Mouse (Mus musculus): Measurements from ENCODE around the gene Prkag3. TPM values are rescaled to one million over a fixed set of nuclear protein-coding genes. Genes with fewer than 3 reads are reported as not detected.
A peak's percentile ranks its signal among the peaks of the same experiment; 100 is the strongest.

Prkag3 gene
- under 1 TPM; 0.12 to 0.51 TPM for total RNA-seq (2021)
- long read RNA-seq, experiment 1 = 0 reads
- long read RNA-seq, experiment 2 = 0 reads

GRCm38 (mm10) chr1:74748643-74749271 is at the start of gene Prkag3:
Gene Prkag3, minus strand, starts transcription at chr1:74749221.
- DNase-seq (ENCODE audit: low spot score in 2 of 2) = peak; percentile 40 to 46

GRCm38 (mm10) chr1:74797459-74797858 is 48.4 kb upstream of the Prkag3 start:
- no peak for DNase-seq (ENCODE audit: low spot score in 2 of 2)

GRCm38 (mm10) chr1:74795145-74795529 is 46.1 kb upstream of the Prkag3 start:
- DNase-seq (ENCODE audit: low spot score in 2 of 2) = no peak

GRCm38 (mm10) chr1:74794487-74795144 is 45.6 kb upstream of the Prkag3 start:
- DNase-seq (ENCODE audit: low spot score in 2 of 2) = no peak

DNA sequence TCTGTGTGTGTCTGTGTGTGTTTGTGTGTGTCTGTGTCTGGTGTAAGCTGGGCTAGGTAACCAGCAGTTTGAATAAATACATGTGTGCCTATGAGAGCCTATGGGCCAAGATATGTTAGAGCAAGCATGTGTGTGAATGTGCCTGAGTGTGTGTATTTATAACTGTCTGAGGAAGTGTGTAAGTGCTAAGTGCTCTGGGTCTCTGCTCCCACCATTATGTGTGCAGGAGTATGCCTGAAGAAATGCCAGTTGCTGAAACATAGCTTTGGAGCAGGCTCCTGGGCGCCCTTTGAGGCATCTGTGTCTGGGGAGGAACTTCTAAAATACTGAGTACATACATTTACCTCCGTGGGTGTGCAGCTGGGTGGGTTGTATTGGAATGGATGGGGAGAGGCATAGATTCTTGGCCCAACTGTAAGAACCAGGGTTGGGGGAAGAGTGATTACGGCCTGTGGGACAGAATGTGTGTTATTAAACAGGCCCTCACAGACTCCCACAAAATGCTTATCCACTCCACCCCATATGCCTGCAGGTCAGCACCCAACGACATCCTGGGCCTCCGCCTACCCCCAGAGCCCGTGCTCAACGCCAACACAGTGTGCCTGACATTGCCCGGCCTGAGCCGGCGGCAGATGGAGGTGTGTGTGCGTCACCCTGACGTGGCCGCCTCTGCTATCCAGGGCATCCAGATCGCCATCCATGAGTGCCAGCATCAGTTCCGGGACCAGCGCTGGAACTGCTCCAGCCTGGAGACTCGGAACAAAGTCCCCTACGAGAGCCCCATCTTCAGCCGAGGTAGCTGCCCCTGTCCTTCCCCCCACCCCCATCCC is 44.0 kb upstream of the Prkag3 start:
- DNase-seq (ENCODE audit: low spot score in 2 of 2) = peak; percentile 55 to 69

GRCm38 (mm10) chr1:74791249-74791648 is 42.2 kb upstream of the Prkag3 start, which contains the start of gene Wnt10a:
Gene Wnt10a, plus strand, starts transcription at chr1:74791516.
- DNase-seq (ENCODE audit: low spot score in 2 of 2) = no peak

GRCm38 (mm10) chr1:74790095-74790494 is 41.1 kb upstream of the Prkag3 start:
- no peak for DNase-seq (ENCODE audit: low spot score in 2 of 2)

DNA sequence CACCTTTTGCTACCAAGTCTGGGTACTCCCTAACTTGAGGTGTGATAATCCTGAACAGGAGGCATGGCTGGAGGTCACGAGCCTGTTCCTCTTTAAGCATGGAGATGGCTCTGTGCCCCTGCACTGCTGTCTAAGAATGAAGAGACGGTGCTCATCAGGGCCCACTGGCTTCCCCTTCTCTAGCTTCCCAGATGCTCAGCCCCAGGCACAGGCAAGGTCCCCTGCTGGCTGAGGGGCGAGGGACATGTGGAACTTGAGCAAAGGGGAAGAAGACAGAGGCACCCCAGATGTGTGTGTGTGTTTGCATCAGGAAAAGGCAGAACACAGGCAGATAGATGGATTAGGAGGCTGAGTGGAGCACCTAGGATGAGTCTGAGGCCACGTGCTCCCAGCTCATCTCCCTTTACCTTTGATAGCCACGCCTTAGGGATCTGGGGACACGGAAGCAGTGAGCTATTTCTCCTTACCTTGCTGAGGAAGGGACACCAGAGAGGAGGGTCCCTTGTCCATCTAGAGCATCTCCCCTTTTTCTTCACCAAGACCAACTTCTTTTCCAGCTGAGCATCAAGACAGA is 39.7 kb upstream of the Prkag3 start:
- DNase-seq (ENCODE audit: low spot score in 2 of 2) = no peak

GRCm38 (mm10) chr1:74787846-74788245 is 38.8 kb upstream of the Prkag3 start:
- DNase-seq (ENCODE audit: low spot score in 2 of 2) = peak; percentile 84 to 89

DNA sequence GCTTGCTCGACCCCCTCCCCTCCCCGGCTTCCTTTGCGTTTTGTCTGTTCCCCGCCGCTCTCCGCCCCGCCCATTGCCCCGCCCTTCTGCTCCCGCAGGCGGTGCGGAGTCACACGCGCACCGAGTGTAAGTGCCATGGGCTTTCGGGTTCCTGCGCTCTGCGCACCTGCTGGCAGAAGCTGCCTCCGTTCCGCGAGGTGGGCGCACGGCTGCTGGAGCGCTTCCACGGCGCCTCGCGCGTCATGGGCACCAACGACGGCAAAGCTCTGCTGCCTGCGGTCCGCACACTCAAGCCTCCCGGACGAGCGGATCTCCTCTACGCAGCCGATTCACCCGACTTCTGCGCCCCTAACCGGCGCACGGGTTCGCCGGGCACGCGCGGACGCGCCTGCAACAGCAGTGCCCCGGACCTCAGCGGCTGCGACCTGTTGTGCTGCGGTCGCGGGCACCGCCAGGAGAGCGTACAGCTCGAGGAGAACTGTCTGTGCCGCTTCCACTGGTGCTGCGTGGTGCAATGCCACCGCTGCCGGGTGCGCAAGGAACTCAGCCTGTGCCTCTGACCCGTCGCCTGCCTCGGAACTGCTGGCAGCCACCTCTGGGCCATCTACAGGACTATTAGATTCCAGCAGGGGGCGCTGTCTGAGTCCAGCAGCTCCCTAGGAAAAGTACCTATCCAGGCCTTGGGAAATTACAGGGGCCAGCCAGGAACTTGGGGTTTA is 35.2 kb upstream of the Prkag3 start:
- peak; percentile 46 to 61 for DNase-seq (ENCODE audit: low spot score in 2 of 2)

- no peak for DNase-seq (ENCODE audit: low spot score in 2 of 2)
Measured at GRCm38 (mm10) chr1:74783554-74783953, 34.5 kb upstream of the Prkag3 start.

DNA sequence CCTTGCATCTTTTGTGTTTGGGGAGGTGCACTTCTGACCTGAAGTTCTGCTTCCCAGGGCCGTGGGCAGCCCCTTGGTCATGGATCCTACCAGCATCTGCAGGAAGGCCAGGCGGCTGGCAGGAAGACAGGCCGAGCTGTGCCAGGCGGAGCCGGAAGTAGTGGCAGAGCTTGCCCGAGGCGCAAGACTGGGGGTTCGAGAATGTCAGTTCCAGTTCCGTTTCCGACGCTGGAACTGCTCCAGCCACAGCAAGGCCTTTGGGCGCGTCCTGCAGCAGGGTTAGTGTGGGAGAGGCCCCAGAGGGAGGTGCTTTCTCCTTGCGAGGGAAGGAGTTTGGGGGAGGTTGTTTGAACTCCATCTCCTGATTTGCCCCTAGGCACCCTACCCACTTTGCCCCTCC is 33.0 kb upstream of the Prkag3 start:
- no peak for DNase-seq (ENCODE audit: low spot score in 2 of 2)

DNA sequence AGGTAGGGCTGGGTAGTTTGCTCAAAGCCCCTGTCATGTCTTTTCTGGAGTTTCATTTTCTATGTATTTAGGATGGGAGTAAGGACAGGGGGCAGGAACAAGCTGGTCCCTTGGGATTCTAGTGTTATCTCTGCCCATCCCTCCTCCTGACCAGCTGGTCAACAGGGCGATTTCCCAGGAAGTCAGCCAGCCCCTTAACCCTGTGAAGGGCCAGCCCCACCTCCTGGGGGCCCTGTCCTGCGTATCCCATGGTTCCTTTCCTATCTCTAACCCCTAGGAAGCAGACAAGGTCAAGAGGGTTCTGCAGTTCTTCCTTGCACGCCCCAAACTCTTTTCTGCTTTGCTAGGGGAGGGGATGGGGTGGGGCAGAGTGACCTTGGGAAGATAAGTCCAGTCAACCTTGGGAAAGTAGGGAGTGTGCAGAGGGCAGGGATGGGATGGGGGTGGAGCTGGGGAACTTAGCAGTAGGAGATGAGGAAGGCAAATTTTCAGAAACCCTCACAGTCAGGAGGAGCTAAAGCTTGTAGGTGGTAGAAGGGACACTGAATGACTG is 30.0 kb upstream of the Prkag3 start:
- DNase-seq (ENCODE audit: low spot score in 2 of 2) = no peak

GRCm38 (mm10) chr1:74775816-74776215 is 26.8 kb upstream of the Prkag3 start:
- no peak for DNase-seq (ENCODE audit: low spot score in 2 of 2)

DNA sequence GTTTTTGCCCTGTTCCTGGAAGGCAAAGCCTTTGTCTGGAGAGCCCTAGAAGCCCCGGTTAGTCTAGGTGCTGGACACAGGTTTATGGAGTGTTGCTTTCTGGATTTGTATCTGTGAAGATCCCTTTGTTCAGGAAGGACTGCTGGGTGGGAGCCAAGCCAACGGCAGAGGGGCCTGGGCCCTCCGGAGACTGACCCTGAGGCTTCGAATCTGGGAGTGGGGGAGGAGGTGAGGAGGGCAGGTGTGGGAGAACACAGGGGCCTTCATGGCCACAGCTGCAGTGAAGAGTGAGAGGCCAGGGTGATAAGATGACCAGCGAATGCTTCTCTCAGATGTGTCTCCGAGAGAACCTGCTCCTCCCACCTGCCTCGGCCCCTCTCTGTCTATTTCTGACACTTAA is 25.0 kb upstream of the Prkag3 start:
- DNase-seq (ENCODE audit: low spot score in 2 of 2) = no peak

GRCm38 (mm10) chr1:74773136-74773535 is 24.1 kb upstream of the Prkag3 start:
- peak in 1 of 2 experiments; percentile 60 for DNase-seq (ENCODE audit: low spot score in 2 of 2)

DNA sequence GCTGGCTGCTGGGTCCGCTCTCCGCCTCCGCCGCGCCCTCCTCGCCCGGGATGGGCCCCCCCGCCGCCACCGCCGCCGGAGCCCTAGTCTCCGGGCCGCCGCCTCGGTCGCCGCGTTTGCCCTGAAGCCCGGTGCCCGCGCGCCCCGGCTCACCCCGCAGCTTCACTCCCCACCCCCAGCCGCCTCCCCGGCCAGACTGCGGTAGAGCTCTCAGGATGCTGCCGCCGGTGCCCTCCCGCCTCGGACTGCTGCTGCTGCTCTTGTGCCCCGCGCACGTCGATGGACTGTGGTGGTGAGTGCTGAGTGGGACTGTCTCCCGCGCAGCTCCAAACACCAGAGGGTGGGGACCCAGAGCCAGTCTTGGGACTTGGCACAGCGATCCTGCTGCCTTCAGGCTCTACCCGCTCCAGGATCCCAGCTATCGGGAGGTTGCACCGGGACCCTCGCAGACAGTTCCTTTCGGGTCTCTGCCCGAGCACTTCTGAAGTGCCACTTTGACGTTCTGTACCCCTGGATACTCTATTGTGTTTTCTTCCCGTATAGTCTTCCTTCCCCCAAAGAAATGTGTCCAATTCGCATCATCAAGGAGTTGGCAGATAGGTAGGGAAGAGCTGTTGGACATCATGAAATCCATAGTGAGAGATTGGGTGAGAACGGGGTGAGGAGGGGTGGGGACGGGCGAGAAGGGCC is 23.1 kb upstream of the Prkag3 start:
- no peak for DNase-seq (ENCODE audit: low spot score in 2 of 2)

- no peak for DNase-seq (ENCODE audit: low spot score in 2 of 2)
Measured at GRCm38 (mm10) chr1:74771845-74771930, 22.7 kb upstream of the Prkag3 start, which contains the start of gene Wnt6. Gene Wnt6, plus strand, starts transcription at chr1:74771892.

GRCm38 (mm10) chr1:74771467-74771844 is 22.4 kb upstream of the Prkag3 start:
- no peak for DNase-seq (ENCODE audit: low spot score in 2 of 2)

DNA sequence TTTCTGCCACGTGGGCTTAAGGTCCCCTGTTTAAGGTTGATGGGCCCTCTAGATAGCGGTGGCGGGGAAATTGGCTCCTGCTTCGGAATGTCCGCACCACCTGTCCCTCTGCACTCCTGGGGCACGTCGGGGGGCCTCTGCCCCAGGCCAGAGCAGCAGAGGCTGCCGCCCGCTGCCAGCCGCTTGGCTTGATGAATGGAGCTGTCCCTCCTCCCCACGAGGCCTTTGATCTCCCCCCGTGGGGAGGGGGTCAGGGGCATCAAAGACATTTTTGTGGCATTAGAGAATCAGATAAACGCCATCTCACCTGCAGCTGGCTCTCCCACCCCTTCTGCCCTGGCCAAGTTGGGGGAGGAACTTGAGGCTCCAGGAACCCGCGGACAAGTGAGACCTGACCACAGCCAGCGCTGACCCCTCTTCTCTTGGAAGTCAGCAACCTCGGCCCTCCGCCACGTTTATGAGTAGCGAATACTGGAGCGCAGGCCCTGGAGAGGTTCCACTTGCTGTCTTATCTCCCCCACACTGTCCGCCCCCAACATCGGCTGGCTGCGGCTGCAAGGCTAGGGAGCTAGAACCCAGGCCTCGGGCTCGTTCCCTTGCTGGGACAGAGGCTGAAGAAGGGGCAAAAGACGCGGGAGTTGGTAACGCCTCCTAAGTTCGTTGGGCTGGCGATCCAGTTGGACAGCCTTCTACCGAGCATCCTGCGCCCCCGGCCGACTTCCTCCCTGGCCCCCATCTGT is 21.9 kb upstream of the Prkag3 start:
- DNase-seq (ENCODE audit: low spot score in 2 of 2) = no peak
